Mouse (Mus musculus) lung, adult 2 months (tissue): ENCODE results near the gene Klk9.

Experiments
- CTCF ChIP-seq: fragments of 200-500 bp; IDR thresholded peaks from 2 replicates; pipeline ENCODE4 v1.5.1; 2011; ENCODE audit warnings: mild to moderate bottlenecking, low read length, control low read depth; ENCODE audit not compliant: insufficient read depth
- POLR2A ChIP-seq: fragments of 200-500 bp; IDR thresholded peaks from 2 replicates; pipeline ENCODE4 v1.6.1; 2011; ENCODE audit warnings: low read depth, mild to moderate bottlenecking, control low read depth, low read length, borderline replicate concordance; ENCODE audit errors: extremely low read depth

DNA sequence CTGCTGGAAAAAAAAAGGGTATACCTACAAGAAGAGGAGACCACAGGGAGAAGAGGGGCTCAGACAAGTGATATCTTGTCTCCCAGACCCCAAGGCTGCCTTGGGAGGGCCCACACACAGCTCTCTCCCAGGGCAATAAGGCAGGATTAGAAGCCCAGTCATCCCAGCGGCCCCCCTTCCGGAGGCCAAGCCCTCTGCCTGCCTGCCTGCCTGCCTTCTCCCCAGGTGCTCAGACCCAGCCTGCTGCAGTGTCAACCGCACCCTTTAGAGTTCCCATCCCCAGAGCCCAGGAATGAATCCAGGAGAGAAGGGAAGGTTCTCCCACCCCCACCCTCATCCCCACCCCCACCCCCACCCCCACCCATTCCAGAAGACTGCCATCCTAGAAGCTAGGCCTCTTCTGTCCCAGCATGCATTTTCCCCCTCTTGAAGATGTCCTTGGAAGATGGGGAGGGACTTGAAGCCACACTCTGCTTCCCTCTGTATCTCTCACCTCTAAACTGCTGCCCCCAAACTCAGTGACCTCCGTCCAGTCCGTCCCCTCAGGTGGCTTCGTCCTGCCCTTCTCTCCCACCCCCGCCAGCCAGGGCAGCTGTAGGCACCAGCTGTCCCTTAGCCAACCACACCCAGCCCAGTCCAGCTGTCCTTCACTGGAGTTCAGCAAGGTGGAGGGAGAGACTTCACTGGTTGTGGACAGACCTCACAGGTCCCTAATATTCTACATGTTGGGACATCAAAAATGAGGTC lies 16.2 kb upstream of the Klk9 start:
- TF ChIP-seq POLR2A (no peak), CTCF (no peak)
